Mouse (Mus musculus): ENCODE data around the gene Ywhag. TPM values are rescaled to one million over a fixed set of nuclear protein-coding genes. Genes with fewer than 3 reads are reported as not detected.

The Ywhag gene
- total RNA-seq, 2 experiments from 2014 or later = 1,259 to 1,347 TPM

DNA sequence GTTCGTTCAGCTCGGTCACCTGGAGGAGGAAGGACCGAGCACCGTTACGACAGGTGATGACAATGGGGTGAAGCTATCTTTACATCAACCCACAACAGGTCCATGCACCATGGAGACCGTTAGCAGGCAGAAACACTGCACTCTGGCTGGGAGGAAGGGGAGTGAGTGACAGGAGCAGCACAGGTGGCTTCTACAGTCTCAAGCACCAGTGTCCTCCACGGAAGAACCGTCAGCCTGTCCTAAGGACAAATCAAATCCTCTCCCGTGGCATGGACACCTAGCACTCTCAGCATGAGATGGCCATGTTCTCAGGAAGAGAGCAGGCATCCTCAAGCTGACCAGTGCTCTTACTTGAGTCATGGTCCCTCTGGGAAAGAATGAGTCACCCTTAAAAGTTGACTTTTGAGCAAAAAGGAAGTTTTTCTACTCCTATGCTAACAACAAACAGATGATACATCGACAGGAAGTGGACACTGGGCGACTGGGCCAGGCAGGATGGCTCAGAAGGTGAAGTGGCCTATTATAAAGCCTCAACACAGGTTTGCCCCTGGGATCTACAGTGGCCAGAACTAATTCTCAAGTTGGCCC lies 22.7 kb downstream of the Ywhag start:
- DNase-seq = no peak

DNA sequence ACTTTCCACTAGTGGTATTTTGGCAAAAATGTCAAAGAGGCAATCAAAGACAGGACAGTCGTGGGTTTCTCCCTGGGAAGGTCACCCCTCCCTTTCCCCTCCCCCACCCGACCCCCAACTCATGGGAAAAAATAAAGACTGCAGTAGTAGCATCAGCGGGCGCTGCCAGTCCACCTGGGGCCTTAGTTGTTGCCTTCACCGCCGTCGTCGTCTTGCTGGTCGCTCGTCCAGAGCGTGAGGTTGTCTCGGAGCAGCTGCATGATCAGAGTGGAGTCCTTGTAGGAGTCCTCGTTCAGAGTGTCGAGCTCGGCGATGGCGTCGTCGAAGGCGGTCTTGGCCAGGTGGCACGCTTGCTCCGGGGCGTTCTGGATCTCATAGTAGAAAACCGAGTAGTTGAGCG lies 23.6 kb downstream of the Ywhag start:
- DNase-seq = no peak

DNA sequence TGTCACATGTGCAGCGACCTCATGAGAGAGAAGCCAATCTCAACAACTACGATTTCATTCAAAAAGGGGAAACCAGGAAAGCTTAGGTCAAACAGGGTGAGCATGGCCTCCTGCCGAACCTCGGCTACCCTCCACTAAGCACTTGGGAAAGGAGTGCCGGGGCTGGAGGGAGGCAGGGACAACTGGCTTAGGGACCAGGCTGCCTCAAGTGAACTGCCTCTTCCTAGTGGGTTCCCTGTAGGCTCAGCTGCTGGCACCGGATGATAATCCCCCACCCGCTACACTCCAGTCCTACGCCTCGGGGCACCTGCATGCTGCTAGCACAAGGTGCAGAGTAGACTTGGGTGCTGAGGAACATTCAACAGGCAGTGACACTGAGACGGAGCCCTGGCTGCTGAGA lies 24.8 kb downstream of the Ywhag start:
- DNase-seq = no peak

DNA sequence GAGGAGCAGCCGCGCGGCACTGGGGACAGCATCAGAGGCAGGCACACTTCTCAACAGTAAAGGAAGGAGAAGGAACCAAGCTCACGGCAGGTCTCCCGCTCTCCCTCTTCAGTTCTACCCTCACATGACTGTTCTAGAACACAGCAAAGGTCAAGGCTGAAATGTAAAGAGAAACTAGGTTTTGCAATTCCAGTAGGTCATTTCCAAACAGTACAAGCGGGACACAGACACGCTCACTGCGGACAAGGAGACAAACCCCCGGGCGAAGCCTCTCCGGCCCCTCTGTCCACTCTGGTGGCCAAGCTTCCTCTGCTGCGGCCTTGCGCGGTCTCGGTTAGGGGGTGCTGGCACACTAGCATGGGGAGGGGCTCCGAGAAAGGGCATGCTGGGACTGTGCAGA lies 25.4 kb downstream of the Ywhag start:
- DNase-seq = no peak

DNA sequence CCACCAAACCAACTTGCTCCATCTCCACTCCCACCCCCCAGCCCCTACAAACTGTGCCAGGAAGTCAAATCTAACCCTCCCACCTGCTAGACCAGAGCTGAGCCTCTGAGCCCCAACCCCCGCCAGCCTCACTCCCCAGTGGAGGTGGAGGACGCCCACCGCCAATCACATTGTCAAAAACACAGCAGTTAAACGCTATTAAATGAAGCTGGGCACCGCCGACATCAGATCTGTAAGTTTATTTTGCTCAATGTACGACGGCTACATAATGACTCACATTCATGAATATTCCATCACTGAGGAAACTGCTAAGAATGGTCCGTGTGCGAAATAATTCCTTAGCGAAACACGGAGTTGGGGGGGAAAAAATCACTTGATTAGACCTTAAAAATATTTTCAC lies 26.2 kb downstream of the Ywhag start:
- peak in 1 of 2 experiments; percentile 48 for DNase-seq

DNA sequence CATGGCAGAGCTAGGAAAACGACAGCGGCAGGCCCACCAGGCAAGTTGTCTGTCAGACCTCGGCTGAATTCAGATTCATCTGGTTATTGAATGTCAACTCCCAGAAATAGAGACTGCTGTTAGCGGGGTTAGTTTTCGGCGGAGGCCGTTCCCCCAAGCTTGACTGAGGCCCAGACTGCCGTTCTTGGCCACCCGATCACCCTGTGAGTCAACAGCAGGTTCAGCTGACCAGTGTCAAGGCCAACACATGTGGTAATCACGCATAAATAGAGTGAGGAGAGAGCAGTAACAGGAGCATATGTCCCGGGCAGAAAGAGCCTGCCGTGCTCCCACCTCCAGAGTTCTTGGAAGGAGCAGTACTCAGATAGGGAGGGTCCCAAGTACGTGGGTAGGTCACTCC lies 27.2 kb downstream of the Ywhag start:
- no peak for DNase-seq

DNA sequence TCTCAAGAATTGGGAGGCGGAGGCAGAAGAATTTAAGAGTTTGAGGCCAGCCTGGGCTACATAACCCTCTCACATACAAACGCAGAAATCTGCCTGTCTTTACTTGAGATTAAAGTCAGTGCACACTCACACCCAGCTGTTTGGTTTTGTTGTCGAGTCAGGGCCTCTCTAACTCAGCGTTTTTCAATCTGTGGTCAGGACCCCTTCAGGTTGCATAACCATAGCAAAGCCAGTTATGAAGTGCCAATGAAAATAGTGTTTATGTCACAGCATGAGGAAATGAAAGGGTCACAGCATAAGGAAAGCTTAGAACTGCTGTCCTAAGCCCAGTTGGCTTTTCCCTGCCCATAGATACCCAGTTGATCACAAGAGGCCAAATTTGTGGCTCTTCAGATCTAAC lies 27.6 kb downstream of the Ywhag start:
- DNase-seq = no peak

DNA sequence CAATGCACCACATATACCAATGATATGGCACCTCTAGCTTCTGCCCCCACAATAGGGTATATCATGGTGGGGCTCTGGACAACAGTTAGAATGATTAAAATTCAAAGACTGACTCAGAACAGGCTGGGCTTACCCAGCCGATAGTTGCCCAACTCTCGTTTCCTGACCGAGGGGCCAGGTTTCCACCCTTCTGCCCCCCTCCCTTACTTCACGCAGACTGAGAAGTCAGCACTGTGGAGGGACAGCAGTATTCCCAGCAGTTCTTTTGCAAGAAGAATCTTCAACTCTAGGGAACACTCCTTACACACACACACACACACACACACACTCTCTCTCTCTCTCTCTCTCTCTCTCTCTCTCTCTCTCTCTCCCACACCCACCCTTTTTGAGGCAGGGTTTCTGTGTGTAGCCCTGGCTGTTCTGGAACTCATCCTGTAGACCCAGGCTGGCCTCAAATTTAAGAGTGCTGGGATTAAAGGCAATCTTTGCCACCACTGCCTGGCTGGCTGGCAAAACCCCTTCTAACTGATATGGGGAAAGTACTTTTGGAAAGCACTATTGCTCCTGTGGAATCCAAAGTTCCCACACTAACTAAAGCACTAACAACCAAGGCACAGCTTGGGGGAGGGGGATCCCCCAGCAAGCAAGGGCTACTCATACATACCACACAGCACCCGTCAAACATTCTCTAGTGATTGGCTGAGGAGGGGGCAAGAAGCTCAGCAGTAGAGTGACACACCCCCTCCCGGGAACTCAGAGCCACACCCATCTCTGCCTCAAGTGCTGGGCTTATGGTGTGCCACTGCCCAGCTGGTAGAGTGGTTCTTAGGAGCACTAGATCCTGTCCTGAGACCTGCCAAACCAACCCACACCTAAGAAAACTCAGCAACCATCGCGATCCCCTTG lies 28.8 kb downstream of the Ywhag start:
- DNase-seq = no peak

DNA sequence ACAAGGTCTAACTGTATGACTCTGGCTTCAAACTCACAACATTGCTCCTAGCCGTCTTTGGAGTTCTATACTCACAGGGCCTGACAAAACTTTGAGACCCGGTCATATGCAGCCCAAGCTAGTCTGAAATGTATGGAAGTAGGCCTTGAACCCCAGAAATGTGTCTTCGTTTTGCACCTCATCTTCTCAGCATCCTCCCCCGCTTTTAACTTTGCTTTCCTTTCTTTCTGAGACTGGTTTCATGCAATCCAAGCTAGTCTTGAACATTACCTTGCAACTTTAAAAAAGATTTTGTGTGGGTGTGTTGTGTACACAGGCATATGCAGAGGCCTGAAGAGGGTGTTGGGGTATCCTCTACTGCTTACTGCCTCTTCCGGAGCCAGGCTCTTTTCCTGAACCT lies 30.2 kb downstream of the Ywhag start:
- no peak for DNase-seq

DNA sequence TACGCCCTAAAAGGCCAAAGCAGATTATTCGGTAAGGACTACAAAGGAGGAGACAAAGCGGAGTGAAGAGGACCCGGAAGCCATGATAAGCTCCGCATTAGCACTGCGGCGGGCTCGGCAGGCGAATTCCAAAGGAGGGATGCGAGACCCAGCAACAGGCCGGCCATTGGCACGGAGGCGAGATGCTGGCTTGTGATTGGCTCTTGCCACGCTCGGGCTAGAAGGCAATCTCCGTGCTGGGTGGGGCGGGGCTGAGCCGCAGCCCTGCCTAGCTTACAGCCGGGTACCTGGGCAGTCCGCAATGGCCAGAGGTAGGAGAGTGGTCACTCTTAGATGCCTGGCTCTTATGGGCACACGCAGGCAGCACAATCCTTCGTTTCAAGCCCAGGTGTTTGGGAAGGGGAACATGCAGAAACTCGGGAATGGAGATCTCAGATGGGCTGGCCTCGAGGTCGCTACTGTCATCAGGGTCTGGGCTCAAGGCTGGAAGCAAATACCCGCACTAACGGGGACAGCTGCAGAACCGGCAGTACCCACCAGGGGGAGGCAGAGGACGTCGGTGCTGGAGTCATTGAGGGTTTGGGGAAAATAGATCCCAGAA lies 30.8 kb downstream of the Ywhag start:
- peak; percentile 90 to 94 for DNase-seq

DNA sequence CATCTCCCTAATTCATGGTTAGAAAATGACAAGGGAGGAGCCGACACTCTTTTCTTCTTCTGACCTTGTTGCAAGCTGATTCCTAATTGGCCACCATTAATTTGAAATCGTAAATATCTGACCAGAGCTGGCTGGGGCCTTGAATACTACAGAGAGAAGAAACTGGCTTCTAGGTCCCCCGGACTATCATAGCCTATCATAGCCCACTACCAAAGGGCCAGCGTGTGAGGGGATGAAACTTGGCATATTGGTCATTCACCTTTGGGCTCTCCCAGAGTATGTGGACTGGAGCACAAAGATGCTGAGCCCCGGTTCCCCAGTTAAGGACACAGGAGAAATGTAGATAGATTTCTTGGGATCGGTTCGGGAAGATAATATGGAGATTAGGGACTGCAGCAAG lies 31.4 kb downstream of the Ywhag start:
- DNase-seq = no peak

DNA sequence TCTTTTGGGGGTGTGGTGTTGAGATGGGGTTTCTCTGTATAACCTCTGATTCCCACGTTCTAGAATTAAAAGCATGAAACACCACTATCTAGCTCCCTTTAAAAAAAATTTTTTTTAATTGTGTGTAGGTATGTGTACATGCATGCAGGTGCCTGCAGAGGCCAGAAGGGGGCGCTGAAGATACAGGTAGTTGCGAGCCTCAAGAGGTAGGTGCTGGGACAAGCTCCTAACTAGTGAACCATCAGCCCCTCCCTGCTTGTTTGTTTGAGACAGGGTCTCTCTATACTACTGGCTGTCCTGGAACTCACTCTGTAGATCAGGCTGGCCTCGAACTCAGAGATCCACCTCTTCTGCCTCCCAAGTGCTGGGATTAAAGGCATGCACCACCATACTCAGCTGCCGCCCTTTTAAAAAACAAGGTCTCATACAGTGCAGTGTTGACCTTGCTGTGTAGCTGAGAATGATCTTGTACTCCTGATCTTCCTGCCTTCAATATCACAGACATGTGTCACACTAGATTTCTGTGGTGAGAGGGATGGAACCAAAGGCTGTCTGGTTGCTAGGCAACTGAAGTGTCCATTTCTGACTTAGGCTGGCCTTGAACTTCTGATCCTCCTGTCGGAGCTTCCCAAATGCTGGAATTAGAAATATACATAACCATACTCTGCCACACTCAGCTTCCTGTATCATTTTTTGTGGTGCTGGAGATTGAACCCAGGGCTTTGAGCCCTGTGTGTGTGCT lies 32.9 kb downstream of the Ywhag start:
- no peak for DNase-seq

DNA sequence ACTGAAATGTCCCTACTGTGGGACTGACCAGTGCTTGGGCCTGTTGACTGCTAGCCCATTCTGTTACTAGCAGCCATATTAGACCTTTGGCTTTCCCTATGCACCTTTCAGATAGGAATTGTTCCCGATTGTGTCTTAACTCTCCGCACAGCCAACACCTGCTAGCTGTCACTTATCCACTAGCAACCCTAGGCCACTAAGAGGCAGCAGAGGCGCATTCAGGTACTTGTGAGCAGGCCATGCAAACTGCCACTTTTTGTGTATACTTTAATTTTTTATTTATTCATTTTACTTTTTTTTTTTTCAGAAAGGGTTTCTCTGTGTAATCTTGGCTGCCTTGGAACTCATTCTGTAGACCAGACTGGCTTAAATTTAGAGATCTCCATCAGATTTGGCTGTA lies 33.7 kb downstream of the Ywhag start:
- no peak for DNase-seq

DNA sequence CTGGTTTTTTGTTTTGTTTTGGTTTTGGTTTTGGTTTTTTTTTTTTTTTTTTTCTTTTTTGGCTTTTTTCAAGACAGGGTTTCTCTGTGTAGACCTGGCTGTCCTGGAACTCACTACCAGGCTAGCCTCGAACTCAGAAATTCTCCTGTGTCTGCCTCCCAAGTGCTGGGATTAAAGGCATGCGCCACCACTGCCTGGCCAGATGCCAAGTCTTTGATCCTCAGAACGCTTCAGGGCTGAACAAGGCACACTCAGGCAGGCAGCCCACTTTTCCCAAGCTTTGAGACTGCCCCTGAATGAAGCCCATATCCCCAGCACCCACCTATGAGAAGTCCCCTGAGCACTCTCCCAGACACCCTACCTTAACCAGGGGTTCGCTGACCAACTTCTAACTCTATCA lies 34.6 kb downstream of the Ywhag start:
- no peak for DNase-seq

DNA sequence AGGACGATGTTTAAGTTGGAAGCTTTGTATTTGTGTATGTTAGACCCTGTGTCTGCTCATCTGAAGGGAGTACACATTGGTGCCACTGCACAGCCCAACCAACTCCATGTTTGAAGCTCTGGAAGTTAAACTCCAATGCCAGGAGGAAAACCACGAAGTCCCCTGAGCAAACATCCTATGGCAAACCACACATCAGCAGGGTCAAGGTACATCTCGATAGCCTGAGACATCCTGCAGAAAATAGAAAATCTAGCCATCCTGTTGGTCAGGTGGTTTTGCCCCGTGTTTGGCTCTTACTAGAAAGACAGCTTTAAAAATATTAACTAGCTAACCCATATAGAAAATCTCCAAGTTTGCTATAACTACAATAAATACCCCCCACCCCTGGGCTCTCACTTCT lies 35.4 kb downstream of the Ywhag start:
- no peak for DNase-seq

DNA sequence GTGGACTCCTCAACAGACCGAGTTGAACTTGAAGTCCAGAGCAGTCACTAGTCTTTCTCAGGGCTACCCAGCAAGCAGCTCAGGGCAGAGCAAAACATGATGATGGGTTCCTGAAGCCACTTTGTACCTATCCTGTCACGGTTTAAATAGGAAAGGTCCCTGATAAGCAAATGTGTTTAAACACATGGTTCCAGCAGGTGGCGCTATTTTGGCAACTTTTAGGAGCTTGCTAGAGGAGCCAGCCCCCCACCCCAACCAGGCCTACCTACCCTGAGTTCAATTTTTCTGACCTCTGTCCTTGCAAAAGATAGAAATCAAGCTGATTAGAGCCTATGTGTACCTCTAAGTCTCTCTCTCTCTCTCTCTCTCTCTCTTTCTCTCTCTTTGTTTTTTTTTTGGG lies 36.4 kb downstream of the Ywhag start:
- DNase-seq = no peak

DNA sequence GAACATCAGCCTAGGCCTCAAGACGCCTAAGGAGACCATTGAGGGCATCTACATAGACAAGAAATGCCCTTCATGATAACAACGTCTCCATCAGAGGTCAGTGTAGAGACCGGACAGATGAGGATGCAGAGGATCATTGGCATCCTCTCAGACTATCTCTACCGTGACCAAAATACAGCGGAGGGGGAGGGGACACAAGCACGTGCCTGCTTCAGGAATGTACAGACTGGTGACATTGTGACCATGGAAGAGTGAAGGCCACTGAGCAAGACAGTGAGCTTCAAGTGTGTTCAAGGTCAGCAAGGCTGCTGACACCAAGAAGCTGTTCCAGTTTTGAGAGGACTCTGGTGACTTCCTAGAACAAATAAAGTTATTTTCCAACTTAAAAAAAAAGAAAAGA lies 39.5 kb downstream of the Ywhag start:
- DNase-seq = no peak

DNA sequence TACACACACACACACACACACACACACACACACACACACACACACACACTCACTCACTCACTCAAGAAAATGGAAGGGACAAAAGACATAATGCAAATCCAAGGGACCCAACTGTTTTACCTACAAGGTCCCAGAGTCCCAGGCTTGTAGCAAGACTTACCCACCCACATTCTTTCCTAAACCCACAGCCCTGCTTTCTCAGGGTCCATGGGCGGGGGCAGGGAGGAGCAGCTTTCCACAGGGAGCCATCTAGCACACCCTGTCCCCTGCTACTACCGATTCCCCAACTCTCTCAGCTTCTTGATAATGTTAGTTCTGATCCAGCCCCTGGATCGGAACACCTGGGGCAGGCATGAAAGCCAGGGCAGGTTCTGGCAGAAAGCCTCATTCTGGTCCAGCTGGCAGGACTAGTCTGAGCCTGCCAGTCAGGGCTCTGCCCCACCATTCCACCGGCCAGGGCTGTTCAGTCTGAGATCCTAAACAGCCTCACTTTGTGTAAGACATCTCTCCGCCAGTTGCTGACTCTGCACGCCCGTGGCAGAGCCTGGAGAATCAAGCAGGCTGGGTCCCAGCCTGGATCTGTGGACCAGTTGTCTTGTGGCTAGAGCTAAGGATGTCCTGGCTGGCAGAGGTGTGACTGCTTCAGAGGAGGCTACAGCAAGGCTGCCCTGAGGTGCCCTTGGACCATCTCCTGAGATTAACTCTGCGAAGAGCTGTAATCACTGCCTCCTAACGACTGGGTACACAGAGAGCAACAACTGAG lies 41.6 kb downstream of the Ywhag start:
- no peak for DNase-seq

DNA sequence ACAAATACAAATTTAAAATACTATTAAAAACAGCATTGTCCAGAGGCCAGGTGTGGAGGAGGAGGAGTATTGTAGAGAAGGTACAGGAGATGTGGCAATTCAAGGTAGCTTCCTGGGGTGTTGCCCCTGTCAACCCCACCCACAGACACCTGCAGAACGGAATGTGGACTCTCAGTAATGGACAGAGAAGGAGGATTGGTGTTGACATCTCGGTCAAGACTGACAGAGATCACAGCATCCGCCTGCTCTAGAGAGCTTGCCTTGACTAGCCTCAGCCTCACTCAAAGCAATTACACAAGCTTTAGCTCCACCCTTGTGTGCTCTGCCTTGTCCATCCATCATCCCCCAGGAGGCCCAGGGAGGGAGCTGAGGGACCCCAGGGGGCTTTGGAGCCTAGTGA lies 43.5 kb downstream of the Ywhag start:
- DNase-seq = no peak

DNA sequence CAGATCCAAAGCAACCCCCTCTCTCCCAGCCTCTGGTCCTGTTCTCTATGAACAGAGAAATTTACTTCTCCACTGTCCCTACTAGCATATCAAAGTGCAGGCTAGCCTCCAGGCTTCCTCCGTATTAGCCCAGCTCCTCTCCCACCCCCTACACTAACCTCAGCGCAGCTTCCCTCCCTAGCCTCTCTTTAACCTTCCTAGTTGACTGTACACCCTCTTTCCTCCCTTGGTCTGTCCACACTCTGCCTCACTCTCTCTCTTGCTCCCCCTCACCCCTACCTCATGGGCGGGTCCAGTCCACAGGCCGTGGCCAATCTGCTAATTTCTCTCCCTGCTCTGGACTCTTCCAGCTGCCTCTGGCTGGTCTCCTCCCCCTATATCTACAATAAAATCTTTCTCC lies 44.1 kb downstream of the Ywhag start:
- DNase-seq = no peak

DNA sequence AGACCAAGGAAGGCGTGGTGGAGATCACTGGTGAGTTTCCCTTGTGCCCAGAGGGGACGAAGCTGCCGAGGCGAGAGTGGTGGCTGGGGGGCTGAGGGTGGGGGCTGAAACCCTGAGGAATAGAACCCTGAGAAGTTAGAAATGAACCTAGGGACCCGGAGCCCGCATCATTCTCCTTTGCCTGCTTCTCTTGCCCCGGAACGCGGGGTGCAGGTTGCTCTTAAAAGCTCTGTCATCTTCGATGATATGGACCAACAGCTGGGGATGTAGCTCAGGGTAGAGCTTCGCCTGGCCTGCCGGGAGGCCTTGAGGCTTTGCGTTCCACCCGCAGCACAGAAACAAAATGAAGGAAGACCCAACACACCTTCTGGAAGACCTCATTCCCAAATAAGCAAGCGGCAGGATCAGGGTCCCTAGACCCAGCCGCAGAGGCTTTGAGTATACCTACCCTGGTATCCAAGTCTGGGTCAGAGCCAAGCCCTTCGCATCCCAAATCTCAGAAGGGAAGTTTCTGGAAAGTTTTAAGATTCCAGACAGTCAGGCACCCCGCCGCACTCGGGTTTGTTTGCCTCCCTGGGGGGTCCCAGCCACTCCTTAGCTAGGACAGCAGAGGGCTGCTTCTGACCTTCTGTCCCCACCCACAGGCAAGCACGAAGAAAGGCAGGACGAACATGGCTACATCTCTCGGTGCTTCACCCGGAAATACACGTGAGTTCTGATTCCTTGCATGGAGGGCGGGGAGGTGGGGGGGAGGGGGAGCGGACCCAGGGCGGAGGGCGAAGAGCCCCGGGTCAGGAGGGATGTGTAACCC lies 45.8 kb downstream of the Ywhag start:
- no peak for DNase-seq

All from layer of hippocampus, postnatal 36 days (tissue).